8 mouse cellular contexts compared by ENCODE assay signal in the genomic region with DNA sequence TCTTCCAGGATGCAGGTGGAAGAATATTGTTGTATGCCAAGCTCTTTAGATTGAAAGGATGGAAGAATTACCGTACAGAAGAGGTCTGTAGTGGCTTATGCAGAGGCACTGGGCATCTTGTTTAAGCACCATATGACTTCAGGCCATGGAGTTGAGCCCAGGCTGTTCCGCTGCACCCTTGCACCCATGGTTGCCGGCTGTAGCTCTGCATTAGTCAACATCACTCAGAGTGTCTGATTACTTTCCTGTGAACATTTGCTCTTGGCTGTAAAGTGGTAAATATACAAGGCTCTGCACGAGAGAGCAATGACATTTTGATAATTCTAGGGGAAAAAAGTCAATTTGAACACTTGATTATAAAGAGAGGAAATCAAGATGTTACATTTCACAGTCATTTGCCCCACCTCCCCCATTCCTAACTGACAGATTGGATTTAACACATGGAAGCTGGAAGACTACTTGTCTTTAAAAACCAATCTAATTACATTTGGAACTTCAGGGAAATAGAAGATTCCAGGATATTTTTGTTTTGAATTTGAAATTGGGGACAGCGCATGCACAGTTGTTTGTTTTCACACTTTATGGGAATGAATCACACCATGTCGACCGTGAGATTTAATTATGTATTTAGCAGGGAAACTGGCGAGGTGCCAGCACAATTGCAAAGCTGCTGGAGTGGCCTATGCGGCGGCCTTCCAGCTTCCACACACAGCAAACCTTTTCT.
DNase-seq lines count a peak whose midpoint lies in the region; ATAC-seq lines count a peak whose summit lies in the region.

No protein-coding gene starts in this region.

- ATAC-seq in inflammation-experienced regulatory T-cells, adult 6 months = no peak
- no peak for ATAC-seq in megakaryocyte, adult 5-6 weeks (ENCODE audit: poor library complexity, severe bottlenecking)

- intact Hi-C loops in left cerebral cortex, postnatal 4 days (cut with DNase I) = no loop called here

- DNase-seq in embryo, embryonic 10 days (ENCODE audit: low spot score) = peak; percentile 4
- DNase-seq in embryo, embryonic 9.5 days (ENCODE audit: extremely low spot score) = no peak
- DNase-seq in MN1 (ENCODE audit: low spot score) = peak; percentile 88
- peak; percentile 13 to 23 for DNase-seq in frontal cortex, postnatal 25 days (ENCODE audit: low spot score in 2 of 2)
- DNase-seq in left cerebral cortex, postnatal 4 days = peak; percentile 90
- DNase-seq in B cell, adult 2 months = no peak

Comparison
In these comparisons a context has a peak if more than half of its experiments do, and no peak if none do; other contexts are left out.
1. DNase-seq: peak in embryo, embryonic 10 days (single experiment), MN1 (single experiment), frontal cortex, postnatal 25 days (2 of 2) and left cerebral cortex, postnatal 4 days (single experiment); none in embryo, embryonic 9.5 days (single experiment) and B cell, adult 2 months (0 of 2).